Mouse (Mus musculus) megakaryocyte progenitor cell, adult 5-6 weeks (primary cell): ENCODE measurements around the gene Clec10a. TPM values are rescaled to one million over a fixed set of nuclear protein-coding genes. Genes with fewer than 3 reads are reported as not detected.

Experiments
- ATAC-seq: replicated peaks from 2 replicates; pipeline ENCODE4 v1.8.0; 2016; ENCODE audit warnings: mild to moderate bottlenecking, moderate TSS enrichment, inconsistent platforms; ENCODE audit not compliant: poor library complexity
- total RNA-seq, 2 experiments: library from RNA; stranded (forward) in 1 of 2; stranded (reverse) in 1 of 2; fragments of 157-497, 149-512 nt in 1 of 2; fragments of 200-1000 nt in 1 of 2; gene quantifications; 2 replicates each; pipeline versions ENCODE4 v1.2.3 to v1.2.4; 2015 to 2017

Clec10a gene
- total RNA-seq, 2 experiments from 2014 or later, result 4.4 to 7.5 TPM

DNA sequence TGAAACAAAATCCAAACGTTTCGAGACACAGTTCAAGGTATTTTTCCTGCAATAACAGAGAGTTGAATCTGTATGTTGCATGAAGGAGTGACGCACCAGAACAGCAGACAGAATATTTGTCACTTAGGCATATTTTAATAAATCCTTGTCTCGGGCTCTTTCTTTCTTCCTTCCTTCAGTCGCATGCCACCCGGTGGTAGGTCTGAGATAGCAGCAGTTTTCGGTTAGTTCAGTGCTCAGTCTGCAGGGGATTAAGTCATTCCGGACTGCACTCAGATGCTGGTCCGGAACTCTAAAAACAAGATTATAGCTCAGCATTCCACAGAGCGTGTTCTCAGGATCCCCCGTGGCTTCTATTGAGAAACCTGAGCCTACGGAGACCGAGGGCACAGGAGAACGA, 23.4 kb downstream of the Clec10a start:
- 0 out of 2 replicates have a peak, but pooled peaks have one; percentile 31 for ATAC-seq

DNA sequence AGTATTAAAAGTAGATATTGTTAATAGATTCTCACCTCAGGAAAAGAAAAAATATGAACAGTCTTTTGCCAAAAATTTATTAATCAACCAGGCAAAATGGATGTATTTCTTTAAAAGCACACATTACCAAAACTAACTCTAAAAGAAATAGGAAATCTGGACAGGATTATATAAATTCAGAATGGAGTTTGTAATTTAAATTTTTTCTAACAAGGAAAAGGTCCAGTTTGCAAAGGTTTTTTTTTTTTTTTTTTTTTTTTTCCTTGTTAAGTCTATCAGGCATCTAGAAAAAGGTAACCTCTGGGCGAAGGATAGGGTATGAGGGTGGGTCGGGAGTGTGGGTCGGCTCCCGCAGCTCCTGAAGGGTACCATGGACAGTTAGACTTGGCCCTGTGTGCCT, 24.5 kb downstream of the Clec10a start:
- no peak for ATAC-seq

DNA sequence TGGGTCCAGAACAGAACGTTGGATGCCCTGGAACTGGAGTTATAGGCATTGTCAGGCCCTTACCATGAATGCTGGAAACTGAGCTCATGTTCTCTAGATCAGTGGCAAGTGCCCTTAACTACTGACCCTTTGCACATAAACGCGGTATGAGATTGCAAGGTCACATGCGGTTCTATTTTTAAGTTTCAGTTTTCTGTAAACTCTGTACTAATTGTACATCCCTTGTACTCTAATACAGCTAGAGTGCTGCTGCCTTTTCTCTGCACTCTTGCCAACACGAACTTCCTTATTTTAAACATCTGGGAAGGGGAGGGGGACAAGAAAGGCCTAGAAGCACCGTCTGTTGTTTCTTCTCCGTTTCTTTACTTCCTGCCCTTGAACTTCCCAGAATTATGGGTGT, 29.1 kb downstream of the Clec10a start:
- peak; percentile 37; the same call in 1 of the 2 replicates for ATAC-seq

DNA sequence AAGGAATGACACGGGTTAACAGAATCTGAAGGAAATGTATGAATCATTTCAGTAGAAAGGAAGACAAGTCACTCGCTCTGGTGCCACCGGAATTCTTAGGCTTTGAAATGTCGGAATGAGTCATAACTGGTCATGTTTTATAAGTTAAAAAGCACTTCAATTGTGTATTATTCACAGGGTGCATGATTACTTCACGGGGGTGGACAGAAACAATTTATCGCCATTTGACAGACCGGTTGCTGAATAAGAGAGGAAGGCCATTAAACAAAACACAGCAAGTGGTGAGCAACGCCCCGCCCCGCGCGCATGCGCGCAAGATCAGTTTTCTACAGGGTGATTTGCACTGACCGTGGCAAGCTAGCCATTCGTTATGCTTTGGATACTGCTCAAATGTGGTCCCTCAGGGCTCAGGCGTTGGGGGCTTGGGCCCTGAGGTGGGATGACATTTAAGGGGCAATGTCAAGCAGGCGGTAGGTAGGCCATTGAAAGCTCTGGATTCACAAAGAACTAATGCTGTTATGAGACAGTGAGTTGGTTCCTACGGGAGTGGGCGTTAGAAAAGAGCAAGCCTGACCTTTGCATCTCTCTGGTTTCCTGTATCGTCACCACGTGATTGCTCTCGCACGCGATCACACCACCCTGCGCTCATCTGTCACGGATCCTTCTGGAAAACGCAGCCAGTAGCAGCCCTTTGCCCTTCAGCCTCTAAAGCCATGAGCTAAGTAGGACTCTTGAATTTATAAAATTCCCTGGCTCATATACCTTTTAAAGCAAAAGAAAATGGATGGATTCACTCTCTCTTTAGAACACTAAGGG, 33.5 kb downstream of the Clec10a start:
- ATAC-seq, result no peak

DNA sequence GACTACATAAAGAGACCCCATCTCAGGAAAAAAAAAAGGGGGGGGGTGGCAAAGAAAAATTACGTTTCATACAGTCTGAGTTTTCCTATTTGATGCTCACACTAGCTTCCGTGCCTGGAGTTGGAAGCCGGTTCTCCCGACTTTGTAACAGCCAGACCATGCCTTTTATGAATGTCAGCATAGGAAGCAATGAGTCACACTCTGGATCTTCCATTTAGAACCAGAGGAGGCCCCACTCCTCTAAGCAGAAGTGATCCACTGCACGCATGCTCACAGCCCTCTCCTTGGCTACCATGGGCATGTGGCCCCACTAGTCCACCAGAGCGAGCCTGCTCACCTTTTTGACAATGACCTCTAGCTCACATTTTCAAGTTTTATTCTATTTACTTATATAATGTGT, 35.2 kb downstream of the Clec10a start:
- ATAC-seq, result no peak

DNA sequence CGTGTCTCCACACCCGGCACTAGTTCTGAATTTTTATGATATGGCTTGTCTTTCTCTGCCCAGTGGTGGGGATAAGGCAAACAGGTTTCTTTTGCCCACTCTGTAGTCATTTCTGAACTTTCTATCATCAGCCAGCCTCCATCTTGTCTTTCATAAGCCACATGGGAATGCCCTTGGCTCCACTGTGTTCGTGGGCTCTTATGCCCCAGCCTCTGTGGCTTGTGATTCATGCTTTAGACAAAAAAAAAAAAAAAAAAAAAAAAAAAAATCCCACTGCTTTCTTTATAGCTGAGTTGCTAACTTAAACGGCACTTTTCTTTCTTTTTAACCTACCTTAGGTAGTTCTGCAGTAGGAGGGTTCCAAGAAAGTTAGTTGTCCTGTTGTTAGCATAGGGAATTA, 36.2 kb downstream of the Clec10a start:
- no peak for ATAC-seq

DNA sequence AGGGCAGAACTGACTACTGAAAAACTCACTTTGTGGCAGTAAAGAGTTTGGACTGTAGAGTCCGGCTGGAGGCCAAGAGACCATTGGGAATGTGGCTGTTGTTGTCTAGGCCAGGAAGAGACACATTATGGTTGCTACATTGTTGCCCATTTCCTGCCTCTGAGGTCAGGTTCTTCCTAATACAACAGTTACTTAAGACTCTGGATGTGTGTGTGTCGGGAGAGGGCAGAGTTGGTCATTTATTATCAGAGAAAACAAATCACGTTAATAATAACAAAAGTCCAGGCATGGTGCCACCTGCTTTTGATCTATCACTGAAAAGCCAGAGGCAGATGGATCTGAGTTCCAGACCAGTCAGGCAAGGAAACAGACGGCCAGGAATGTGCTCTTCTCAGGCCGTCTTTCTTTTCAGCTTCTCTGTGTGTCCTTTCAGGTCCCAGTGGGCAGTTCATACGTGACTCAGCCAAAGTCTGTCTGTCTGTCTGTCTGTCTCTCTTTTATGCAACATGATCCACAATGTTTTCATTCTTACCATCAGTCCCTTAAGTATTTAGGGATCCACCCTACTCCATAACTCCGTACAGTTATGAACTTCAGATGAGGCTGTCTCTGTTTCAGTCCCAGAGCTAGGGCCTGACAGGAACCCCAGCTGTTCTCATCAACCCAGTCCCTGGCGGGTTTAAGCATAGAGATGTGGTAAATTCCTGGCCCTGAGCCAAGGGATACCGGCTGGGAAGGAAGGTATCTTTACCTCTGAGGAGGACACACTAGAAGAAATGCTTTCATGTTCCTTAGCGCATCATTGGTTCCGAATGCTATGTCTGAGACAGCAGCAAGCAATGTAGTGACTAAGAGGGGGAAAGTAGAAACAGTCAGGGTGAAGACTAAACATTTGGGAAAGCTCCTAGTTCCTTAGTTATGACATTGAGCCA, 37.6 kb downstream of the Clec10a start:
- no peak for ATAC-seq

DNA sequence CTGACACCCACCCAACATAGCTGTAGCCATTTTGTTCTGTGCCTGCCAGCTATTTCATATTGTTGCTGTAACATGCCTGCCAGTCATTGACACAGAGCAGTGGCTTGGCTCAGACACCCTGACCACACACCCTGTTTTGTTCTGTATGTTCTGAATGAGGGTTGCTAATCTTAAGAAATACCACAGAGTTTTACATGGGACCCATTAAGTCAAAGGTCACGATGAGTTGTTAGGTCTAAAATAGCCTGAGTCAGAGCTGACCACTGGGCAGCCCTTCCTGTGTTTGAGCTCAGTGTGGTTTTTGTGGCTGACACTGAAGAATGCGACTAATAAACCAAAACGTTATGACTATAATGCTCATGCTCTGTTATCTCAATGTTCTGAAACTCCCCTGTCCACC, 42.3 kb downstream of the Clec10a start:
- peak; percentile 22 for ATAC-seq

DNA sequence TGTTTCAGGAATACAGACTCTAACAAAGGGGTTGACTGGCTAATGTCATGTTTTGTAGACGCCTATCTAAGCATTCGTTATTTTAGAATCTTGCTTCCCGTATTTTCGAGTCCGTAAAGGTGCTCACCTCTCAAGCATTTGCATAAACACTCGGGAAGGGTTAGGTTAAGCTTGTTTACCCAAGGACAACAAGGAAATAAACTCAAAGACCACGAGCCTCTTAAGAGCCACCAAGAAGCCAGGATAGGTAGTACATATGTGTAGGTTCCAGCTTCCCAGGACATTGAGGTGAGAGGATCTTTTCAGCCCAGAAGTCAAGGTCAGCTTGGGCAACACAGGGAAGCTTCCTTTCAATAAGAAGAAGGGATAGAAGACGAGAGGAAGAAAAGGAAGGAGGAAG, 43.1 kb downstream of the Clec10a start:
- no peak for ATAC-seq

DNA sequence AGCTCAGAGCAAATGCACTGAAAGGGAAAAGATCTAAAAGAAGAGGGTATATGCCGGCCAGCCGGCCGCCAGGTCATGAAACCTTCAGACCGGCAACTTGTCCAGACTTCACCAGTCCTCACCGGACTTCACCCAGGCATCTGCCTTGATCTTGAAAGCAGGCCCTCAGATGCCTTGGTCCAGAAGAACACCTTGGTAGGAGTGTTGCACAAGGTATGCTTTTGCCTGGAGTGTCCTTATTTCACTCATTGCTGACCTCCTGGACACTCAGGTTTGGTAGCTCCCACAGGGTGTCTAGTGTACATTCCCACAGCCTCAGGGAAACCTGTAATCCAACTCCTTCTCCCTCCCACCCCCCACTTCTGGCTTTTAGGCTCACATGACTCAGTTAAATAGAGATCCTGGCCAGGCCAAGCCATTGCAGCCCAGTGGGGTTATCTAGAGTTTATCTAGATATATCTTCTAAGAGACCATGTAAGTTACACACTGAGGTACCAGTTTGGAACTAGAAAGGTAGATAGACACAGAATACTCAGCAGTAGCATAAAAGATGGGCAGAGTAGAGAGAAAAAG, 44.1 kb downstream of the Clec10a start:
- no peak for ATAC-seq

DNA sequence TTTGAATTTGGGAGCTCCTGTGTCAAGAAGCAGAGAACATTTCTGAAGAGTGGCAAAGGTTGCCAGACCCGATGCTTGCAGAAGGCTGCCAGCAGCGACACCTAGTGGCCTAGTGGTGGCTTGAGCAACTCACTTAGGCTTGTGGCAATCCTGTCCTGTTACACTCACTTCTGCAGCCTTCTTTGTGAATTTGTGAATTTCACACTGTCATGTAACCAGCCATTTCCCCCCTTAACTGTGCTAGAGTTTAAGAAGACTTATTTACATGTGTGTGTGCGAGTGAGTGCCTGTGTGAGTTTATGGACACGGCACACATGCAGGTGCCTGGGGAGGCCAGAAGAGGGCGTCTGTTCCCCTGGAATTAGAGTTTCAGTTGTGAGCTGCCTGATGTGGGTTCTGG, 45.7 kb downstream of the Clec10a start:
- ATAC-seq, result peak; percentile 90

DNA sequence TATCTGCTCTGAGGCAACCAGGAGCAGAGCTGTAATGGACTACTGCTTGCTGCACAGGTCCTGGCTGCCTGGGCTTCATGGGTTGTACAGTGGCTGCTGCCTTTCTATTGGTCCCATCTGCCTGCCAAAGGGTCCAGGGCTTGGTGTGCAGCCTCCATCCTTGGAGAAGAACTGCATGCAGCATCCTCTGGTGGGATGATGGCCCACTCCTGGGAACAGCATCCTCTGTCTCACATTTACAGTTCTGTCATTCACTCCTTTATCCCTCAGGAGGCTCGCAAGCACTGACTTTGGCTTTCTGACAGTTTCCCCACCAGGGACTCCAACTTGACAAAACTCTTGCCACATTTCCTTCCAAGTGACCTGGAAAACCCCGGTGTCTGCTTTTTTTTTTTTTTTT, 50.8 kb downstream of the Clec10a start:
- ATAC-seq, result no peak

DNA sequence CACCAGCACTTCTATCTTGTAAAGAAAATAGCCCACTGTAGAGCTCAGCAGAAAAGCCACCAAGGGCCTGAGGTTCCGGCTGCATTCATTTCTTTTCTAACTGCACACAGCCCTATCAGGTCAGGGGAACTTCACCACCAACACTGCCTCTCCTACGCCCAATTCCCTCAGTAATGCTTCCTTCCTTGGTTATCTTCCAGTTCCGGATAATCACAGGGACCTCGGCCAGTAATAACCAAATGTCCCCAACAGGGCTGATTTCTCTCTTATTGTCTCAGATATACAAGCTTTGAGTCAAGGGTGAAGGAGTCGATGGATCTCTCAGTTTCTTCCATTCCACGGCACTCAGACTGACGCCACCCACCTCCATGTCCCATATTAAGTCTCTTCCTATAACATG, 51.3 kb downstream of the Clec10a start:
- ATAC-seq, result no peak

DNA sequence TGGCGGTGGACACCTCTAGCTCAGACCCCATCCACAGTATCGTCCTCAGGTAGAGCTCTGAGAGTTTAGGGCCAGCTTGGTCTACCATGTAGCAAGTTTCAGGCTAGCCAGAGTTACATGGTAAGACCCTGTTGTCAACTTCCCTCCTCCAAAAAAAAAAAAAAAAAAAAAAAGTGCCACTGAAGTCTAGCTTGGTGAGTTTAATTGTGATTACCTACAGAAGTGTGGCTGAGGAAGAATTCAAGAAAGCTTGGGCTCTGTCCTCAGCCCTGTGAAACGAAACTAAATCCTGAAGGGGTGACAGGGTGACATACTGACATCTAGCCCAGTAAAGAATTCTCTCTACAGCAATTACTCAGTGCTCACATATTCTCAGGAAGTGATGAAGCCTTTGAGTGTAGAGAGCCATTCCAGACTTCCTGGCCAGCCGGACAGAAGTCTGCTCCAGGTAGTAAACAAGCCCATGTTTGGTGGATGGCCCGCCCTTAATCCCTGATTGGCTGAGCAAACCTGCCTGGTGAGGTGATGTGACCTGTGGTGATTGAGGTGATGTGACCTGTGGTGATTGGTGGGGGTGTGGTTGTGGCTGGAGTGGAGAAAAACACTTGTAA, 52.9 kb downstream of the Clec10a start:
- ATAC-seq, result no peak

DNA sequence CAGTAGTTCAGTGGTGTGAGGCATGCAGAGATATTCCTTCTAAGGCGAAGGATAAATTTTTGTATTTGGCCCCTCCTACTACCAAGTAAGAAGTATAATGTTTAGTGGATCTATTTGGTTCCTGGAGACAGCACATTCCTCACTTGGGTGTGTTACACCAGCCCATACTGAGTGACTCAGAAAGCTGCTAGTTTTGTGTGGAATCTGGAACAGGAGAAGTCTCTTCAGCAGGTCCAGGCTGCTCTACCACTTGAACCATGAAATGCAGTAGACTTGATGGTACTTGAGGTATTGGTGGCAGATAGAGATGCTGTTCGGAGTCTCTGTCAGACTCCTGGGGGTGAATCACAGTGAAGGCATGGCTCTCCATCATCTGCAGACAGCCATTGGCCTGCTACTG, 54.7 kb downstream of the Clec10a start:
- ATAC-seq, result no peak

DNA sequence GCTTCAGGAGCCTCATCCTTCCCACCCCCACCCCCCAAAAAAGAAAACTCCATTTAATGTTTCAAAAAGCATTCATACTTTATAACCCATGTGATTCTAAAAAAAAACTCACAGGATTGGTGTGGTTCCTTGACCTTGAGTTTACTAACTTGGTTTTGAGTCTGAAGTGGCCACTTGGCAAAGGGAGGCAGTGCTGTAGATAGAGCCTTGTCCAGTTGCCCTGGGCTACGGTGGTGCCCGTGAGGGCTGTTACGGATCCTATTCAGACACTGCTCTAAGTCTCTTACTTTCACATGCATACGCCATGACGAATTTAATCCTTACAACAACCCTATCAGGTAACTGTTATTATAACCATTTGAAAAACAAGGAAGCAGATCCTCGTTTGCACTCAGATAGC, 56.0 kb downstream of the Clec10a start:
- no peak for ATAC-seq

DNA sequence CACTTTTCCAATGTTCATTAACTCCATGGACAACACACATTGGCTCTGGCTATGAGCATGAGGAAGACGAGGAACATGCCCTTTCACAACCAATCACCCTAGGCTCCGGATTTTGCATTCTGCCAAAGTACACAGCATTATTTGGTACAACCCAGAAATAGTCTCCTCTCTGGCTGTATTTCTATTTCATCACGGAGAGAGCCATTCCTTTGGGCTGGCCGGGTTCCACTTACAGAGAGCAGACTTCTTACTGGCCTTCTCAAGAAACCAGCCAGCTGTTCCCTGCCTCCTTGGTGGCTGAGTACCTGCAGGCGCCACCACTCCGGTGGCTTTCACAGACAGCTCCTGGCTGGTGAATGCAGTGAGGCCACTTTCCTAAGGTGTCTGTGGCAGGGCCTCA, 56.4 kb downstream of the Clec10a start, which contains the start of gene Slc16a11:
TSS of gene Slc16a11 (plus strand) at position 330 of the 400 bp plus-strand sequence.
- ATAC-seq, result no peak

DNA sequence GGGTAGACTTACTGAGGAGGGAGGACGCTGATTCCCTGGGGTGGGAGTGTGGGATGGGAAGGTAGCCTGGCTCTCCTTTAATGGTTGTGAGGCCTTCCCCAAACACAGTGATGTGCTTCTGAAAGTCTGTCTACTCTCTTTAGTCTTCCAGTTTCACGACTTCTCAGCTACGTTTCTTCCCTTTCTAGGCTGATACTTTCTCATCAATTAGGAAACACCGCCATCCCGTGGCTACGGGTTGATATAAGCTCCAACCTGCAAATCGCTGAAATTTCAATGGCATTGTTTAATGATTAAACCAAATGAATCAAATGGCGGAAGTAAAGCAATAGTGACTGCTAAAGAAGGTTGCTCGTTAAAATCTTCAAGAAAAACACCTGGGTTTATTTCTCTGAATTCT, 56.9 kb downstream of the Clec10a start:
- peak; percentile 79 for ATAC-seq

DNA sequence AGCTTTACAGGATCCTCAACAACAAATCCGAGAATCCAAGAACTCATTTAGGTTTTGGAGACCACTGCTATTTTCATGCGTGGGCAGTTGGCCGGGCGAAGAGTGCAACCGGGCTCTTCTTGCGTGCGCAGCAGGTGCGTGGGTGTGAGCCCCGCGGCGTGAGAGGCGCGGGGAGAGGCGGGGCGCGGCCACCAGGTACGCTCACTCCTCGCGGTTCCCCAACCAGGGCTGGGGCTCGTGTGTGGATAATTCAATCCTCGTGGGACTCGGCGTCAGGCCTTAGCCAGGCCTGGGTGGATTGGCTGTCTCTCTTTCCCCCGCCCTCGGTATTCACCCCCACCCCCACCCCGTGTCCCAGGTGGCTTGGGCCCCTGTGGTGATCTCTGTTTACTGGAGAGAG, 57.7 kb downstream of the Clec10a start:
- no peak for ATAC-seq

DNA sequence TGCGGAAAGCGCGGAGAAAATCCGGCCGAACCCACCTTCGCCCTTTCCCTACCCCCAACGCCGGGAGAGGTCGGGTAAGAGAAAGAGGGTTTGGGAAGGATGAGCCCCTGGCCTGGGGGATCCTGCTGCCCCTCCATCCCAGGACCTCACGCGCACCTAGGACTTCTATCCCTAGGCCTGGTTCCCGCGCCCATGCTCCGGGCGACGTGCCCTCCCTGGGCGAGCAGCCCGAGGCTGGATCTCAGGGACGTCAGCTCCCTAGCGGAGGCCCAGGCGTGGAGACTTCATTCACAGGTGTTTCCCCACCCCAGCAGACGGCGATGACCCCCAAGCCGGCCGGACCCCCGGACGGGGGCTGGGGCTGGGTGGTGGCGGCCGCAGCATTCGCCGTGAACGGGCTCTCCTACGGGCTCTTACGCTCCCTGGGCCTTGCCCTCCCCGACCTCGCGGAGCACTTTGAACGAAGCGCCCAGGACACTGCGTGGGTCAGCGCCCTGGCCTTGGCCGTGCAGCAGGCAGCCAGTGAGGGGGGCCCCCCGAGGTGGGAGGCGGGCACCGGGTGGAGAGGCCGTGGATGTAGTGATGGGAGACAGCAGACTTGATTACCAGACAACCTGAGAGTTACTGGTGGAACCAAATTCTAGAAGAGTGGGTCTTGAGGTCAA, 58.3 kb downstream of the Clec10a start:
- no peak for ATAC-seq

DNA sequence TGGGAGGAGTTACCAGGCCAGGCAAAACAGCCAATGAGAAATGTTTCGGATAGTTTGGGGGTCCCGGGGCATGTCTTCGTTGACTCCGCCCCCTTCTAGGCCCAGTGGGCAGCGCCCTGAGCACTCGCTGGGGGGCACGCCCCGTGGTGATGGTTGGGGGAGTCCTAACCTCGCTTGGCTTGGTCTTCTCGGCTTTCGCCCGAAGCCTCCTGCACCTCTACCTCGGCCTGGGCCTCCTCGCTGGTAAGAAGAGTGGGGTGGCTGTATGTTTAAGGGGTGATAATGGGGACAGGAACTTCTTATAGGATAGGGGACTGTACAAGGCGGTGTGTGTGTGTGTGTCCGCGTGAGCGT, 58.8 kb downstream of the Clec10a start:
- ATAC-seq, result 0 out of 2 replicates have a peak, but pooled peaks have one; percentile 10
